Mouse (Mus musculus) stomach, embryonic 16.5 days (tissue): Measurements from ENCODE around the gene H3f3b. TPM values are rescaled to one million over a fixed set of nuclear protein-coding genes. Genes with fewer than 3 reads are reported as not detected.

ENCODE experiments used
- ATAC-seq: fragments of 200-750 bp; cut with Nextera tagmentation; 2 replicates; pipeline ENCODE4 v1.8.0; 2017; ENCODE audit warnings: moderate number of reproducible peaks, moderate TSS enrichment; ENCODE audit not compliant: insufficient read depth, low FRiP score
- H3K27ac ChIP-seq: fragments of 300-500 bp; sonication (generic); 2 replicates; pipeline ENCODE4 v1.5.1; 2014; ENCODE audit warnings: low read length
- H3K27me3 ChIP-seq: fragments of 300-500 bp; sonication (generic); 2 replicates; pipeline ENCODE4 v1.6.1; 2014; ENCODE audit warnings: low read length, control low read depth, mixed read lengths; ENCODE audit not compliant: control insufficient read depth, insufficient read depth
- H3K36me3 ChIP-seq: fragments of 300-500 bp; sonication (generic); 2 replicates; pipeline ENCODE4 v1.6.1; 2014; ENCODE audit warnings: low read length; ENCODE audit not compliant: control insufficient read depth, insufficient read depth
- H3K4me1 ChIP-seq: fragments of 300-500 bp; sonication (generic); 2 replicates; pipeline ENCODE4 v1.6.1; 2014; ENCODE audit warnings: low read length, control low read depth, mixed read lengths; ENCODE audit not compliant: control insufficient read depth, insufficient read depth
- H3K4me2 ChIP-seq: fragments of 300-500 bp; sonication (generic); 2 replicates; pipeline ENCODE4 v1.6.1; 2014; ENCODE audit warnings: low read depth, low read length, mixed read lengths
- H3K4me3 ChIP-seq: fragments of 300-500 bp; sonication (generic); replicated peaks from 2 replicates; pipeline ENCODE4 v1.5.1; 2014; ENCODE audit warnings: mild to moderate bottlenecking, low read length
- H3K9ac ChIP-seq: fragments of 300-500 bp; sonication (generic); 2 replicates; pipeline ENCODE4 v1.6.1; 2014; ENCODE audit warnings: low read length
- H3K9me3 ChIP-seq: fragments of 300-500 bp; sonication (generic); replicated peaks from 2 replicates; pipeline ENCODE4 v1.6.1; 2016; ENCODE audit warnings: low read length, control low read depth; ENCODE audit not compliant: control insufficient read depth
- WGBS: fragments of 180-500 bp; shearing (Covaris S2); extraction: QIAGEN DNeasy Blood & Tissue Kit; methylation state at CpG from one replicate; pipeline ENCODE4 v1.1.7; 2014; 5-methylcytosine and 5-hydroxymethylcytosine counted together
- polyA plus RNA-seq: library from polyadenylated mRNA; unstranded; fragments of >200 nt; fragmentation: Nextera tagmentation; extraction: Ambion mirVana; gene quantifications from 2 replicates; pipeline ENCODE4 v1.2.1, GENCODE M21; 2015

H3f3b gene
- polyA plus RNA-seq = 1,496 and 1,592 TPM in 2 replicates

DNA sequence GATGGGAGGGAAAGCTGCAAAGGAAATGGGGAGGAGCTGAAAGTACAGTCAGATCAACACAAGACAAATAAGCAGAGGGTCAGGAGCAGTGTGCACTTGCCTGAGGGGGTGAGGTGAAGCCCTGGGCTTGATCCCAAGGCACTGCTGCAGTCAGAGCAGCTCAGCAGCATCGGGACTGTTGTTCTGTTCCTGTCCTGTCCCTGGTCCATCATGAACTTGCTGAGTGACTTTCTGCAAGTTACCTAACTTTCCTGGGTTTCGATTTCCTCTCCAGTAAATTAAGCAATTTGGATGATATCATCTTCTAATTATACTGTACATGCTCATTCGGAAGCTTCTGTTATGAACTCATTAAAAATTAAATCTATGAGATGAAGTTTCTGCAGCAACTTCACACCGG is at the start of gene H3f3b:
Gene H3f3b (minus strand): TSS at position 207 of the 400 bp plus-strand sequence.
- H3K36me3 ChIP-seq = no peaks in the 10 kb centered on the region; the same call in 1 of the 2 replicates
- H3K4me2 ChIP-seq = no peak within 1 kb of the TSS
- H3K4me3 ChIP-seq = no peak within 1 kb of the TSS
- H3K27me3 ChIP-seq = no peaks in the 10 kb centered on the region
- H3K4me1 ChIP-seq = peaks cover 18% of the 10 kb centered on the region; the same call in 1 of the 2 replicates
- ATAC-seq = no peak
- H3K9ac ChIP-seq = no peak within 1 kb of the TSS
- no peak within 1 kb of the TSS for H3K27ac ChIP-seq
- WGBS = 65% methylated on average over 4 of the region's 4 CpGs
- no peaks in the 10 kb centered on the region for H3K9me3 ChIP-seq

DNA sequence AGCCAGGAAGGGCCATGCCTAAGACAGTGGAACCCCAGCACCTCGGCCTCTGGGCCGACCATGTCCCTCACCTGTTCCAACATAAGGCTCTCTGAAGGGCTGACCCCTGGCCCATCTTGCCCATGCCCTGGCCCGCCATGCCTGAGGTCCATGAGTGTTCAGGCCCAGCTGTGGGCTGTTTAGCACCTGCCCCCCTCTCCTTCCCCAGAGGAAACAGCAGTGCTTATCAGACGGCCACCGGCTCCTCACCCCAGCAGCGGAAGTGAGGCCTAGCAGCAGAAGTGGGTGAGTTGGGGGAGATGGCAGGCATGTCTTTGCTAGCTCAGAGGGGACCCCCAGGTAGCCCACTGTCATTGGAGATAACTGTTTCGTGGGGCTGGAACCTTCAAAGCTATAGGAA is 49.1 kb upstream of the H3f3b start:
- peaks cover 13% of the 10 kb centered on the region for H3K36me3 ChIP-seq
- H3K4me3 ChIP-seq = peak overlapping the region; percentile 39
- no peaks in the 10 kb centered on the region for H3K9me3 ChIP-seq
- peak overlapping the region; percentile 95; the same call in 1 of the 2 replicates for H3K27ac ChIP-seq
- ATAC-seq = no peak
- peaks cover 23% of the 10 kb centered on the region for H3K4me1 ChIP-seq
- WGBS = 68% methylated on average over 7 of the region's 7 CpGs
- H3K4me2 ChIP-seq = peak overlapping the region; percentile 46
- H3K9ac ChIP-seq = peak overlapping the region; percentile 69
- H3K27me3 ChIP-seq = no peaks in the 10 kb centered on the region

DNA sequence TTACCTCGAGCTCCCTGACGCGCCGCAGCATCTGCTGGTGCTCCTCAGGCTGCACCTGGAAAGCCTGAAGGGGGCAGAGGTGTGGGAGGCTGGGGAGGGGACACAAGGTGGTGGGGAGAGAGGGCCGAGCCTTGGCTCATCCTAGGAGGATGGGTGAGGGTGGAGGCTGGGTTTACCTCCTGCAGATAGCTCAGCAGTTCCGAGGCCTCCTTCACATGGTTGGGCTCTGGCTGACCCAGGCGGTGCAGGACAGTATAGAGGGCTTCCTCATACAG is 48.4 kb upstream of the H3f3b start:
- Histone ChIP-seq H3K9ac (peak overlapping the region; percentile 69), H3K36me3 (peaks cover 13% of the 10 kb centered on the region), H3K4me1 (peaks cover 23% of the 10 kb centered on the region), H3K27me3 (no peaks in the 10 kb centered on the region), H3K4me2 (peak overlapping the region; percentile 46; the same call in 1 of the 2 replicates), H3K4me3 (no peak overlapping the region), H3K27ac (no peak overlapping the region), H3K9me3 (no peaks in the 10 kb centered on the region)
- no peak for ATAC-seq
- 59% methylated on average over 7 of the region's 7 CpGs for WGBS

DNA sequence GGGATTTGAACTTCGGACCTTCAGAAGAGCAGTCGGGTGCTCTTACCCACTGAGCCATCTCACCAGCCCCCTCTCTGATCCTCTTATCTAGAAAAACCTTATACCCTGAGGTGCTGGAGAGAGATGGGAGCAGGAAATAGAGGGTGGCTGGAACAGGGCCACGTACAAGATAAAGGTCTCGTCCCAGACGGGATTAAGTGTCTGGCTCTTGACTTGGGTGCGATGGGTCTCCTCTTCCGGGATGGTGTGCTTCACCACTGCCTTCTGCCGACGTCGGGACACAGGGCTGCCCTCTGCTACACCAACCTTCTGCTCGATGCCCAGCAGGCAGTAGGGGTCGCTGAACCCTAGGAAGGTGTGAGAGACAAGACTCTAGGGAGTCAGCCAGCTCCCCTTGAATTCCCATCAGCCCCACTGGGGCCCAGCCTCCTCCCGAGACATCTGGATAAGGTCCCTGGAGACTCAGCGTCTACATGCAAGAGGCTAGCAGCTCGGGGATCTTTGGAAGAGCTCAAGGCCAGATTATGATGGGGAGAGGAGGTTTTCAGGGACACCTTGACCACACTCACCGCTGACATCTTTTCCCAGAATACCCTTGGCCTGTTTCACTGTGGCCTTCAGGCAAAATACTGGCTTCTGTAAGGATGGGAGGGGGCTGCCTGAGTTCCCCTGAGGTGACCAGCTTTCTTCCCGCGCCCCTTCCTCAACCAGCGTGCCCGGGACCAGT is 47.9 kb upstream of the H3f3b start:
- WGBS = 47% methylated on average over 20 of the region's 20 CpGs
- no peak for ATAC-seq

DNA sequence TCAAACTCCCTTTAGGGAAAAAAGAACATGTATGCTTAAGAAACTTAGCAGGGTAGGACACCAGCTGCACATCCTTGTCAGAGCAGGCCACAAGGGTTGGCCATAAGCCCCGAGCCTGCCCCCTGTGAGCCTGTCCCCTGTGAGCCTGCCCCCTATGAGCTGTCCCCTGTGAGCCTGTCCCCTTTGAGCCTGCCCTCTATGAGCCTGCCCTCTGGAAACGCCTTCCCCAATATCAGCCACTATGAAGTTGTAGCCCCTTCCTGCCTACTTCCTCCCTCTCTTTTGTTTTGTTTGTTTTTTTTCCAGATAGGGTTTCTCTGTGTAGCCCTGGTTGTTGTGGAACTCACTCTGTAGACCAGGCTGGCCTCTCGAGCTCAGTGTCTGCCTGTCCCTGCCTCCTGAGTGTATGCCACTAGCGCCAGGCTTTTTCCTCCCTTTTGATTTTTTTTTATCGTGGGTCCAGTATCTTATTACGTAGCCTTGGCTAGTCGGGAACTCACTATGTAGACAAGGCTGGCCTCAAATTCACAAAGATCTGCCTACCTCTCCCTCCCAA is 46.8 kb upstream of the H3f3b start:
- H3K27ac ChIP-seq = no peak overlapping the region
- ATAC-seq = no peak
- no peak overlapping the region for H3K4me3 ChIP-seq
- H3K27me3 ChIP-seq = no peaks in the 10 kb centered on the region
- 60% methylated on average over 7 of the region's 7 CpGs for WGBS
- H3K9me3 ChIP-seq = no peaks in the 10 kb centered on the region
- H3K36me3 ChIP-seq = peaks cover 4% of the 10 kb centered on the region; the same call in 1 of the 2 replicates
- no peak overlapping the region for H3K4me2 ChIP-seq
- no peak overlapping the region for H3K9ac ChIP-seq
- peaks cover 20% of the 10 kb centered on the region for H3K4me1 ChIP-seq

More for the DNA sequence above, 47.9 kb upstream of the H3f3b start:
- Histone ChIP-seq H3K9ac (peak overlapping the region; percentile 7; the same call in 1 of the 2 replicates), H3K36me3 (peaks cover 9% of the 10 kb centered on the region; the same call in 1 of the 2 replicates), H3K4me1 (peaks cover 23% of the 10 kb centered on the region), H3K27ac (no peak overlapping the region), H3K9me3 (no peaks in the 10 kb centered on the region), H3K4me2 (no peak overlapping the region), H3K4me3 (no peak overlapping the region), H3K27me3 (no peaks in the 10 kb centered on the region)

DNA sequence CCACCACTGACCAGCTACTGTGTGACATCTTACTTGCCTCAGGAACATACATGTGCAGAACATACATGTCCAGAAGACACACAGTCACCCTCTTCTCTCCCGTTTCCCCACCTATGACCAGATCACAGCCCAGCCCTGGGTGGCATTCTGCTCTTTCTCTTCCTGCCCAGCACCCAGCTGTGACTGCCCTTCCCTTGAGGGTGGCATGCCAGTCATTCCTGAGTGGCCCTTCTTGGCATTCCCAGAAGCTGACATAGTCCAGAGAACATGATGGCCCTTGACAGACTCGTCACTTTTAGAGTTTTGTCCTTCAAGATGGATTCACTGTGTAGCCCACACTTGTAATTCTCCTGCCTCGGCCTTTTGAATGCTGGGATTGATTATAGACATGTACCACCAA is 44.8 kb upstream of the H3f3b start:
- no peaks in the 10 kb centered on the region for H3K9me3 ChIP-seq
- H3K4me1 ChIP-seq = peaks cover 6% of the 10 kb centered on the region; the same call in 1 of the 2 replicates
- no peak overlapping the region for H3K4me3 ChIP-seq
- no peak overlapping the region for H3K27ac ChIP-seq
- ATAC-seq = no peak
- WGBS = 84% methylated on average over 3 of the region's 3 CpGs
- no peaks in the 10 kb centered on the region for H3K36me3 ChIP-seq
- no peak overlapping the region for H3K4me2 ChIP-seq
- no peak overlapping the region for H3K9ac ChIP-seq
- no peaks in the 10 kb centered on the region for H3K27me3 ChIP-seq

DNA sequence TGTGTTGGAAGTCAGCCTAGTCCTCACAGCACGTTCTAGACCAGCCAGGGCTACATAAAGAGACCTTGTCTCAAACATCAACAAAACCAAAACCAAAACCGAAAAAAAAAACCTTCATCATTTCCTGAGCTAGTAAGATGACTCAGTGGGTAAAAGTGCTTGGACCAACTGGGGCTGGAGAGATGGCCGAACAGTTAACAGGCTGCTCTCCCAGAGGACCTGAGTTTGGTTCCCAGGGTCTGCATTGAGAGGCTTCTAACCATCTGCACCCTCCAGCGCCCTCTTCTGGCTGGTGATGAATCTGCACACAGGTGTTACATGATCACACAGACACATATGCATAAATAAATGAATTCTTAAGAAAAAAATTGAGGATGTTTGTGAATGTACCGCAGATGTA is 43.7 kb upstream of the H3f3b start:
- H3K36me3 ChIP-seq = no peaks in the 10 kb centered on the region
- no peak for ATAC-seq
- no peak overlapping the region for H3K4me3 ChIP-seq
- H3K27ac ChIP-seq = no peak overlapping the region
- no peak overlapping the region for H3K4me2 ChIP-seq
- H3K27me3 ChIP-seq = no peaks in the 10 kb centered on the region
- H3K4me1 ChIP-seq = peaks cover 5% of the 10 kb centered on the region; the same call in 1 of the 2 replicates
- WGBS = 69% methylated on average over 5 of the region's 5 CpGs
- H3K9me3 ChIP-seq = no peaks in the 10 kb centered on the region
- no peak overlapping the region for H3K9ac ChIP-seq

DNA sequence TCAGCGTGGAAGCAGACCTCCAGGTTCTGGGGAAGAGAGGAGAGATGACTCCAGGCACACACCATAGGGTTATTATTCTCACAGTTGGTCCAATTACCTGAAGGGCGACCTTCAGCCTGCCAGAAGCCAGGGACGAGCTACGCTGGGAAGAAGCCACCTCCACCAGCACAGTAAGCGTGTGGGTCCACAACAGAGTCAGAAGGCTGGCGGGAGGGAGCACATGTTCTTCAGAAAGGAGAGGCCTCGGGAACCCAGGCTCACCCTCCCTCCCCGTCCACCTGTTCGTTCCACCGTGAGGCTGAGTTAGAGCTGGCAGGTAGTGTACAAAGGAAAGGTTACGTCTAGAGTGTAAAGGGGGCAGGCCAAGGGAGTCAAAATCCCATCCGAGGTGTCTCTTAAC is 37.6 kb upstream of the H3f3b start:
- no peaks in the 10 kb centered on the region for H3K36me3 ChIP-seq
- no peak overlapping the region for H3K27ac ChIP-seq
- WGBS = 78% methylated on average over 12 of the region's 12 CpGs
- H3K4me3 ChIP-seq = no peak overlapping the region
- no peak for ATAC-seq
- H3K4me2 ChIP-seq = no peak overlapping the region
- H3K9me3 ChIP-seq = no peaks in the 10 kb centered on the region
- no peak overlapping the region for H3K9ac ChIP-seq
- no peaks in the 10 kb centered on the region for H3K27me3 ChIP-seq
- no peaks in the 10 kb centered on the region for H3K4me1 ChIP-seq

DNA sequence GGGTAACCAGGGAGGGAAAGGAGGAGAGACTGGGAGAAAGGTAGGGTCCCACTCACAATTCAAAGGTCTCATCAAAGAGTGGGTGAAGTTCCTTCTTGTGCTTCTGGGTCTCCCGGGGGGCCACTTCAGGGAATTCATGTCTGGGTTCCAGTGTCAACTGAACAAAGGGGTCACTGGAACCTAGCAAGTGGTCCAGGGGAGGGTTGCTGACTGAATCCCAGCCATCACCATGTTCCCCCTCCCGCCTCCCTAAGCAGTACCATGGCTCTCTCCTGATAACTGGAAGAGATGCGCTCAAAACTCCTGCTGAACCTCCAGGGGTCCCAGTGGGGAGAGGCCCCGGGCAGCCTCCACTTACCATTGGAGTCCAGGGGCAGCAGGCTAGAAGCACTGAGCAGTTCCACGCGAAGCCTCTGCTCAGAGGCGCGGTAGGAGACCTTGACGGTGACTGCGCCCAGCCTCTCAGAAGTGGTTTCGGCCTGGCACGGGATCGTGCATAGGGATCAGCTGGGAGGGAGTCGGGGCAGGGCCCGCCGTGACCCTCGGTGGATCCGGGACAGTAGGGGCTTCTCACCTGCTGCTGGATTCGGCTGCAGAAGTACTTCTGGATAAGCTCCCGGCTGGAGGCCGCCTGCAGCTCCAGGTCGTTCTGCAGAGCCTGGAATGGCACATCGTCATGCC is 36.6 kb upstream of the H3f3b start:
- ATAC-seq = no peak
- H3K27me3 ChIP-seq = no peaks in the 10 kb centered on the region
- no peak overlapping the region for H3K27ac ChIP-seq
- H3K4me3 ChIP-seq = no peak overlapping the region
- 0 out of 2 replicates have a peak, but pooled peaks cover 4% of the 10 kb centered on the region for H3K36me3 ChIP-seq
- no peak overlapping the region for H3K9ac ChIP-seq
- no peak overlapping the region for H3K4me2 ChIP-seq
- H3K4me1 ChIP-seq = no peaks in the 10 kb centered on the region
- 61% methylated on average over 23 of the region's 23 CpGs for WGBS
- no peaks in the 10 kb centered on the region for H3K9me3 ChIP-seq
